Mouse (Mus musculus) lung, adult 2 months (tissue): ENCODE measurements around the gene Tcf7l1.

Source experiments
- CTCF ChIP-seq: fragments of 200-500 bp; IDR thresholded peaks from 2 replicates; pipeline ENCODE4 v1.5.1; 2011; ENCODE audit warnings: mild to moderate bottlenecking, low read length, control low read depth; ENCODE audit not compliant: insufficient read depth
- POLR2A ChIP-seq: fragments of 200-500 bp; IDR thresholded peaks from 2 replicates; pipeline ENCODE4 v1.6.1; 2011; ENCODE audit warnings: low read depth, mild to moderate bottlenecking, control low read depth, low read length, borderline replicate concordance; ENCODE audit errors: extremely low read depth

GRCm38 (mm10) chr6:72748882-72749437 is 40.1 kb downstream of the Tcf7l1 start:
- TF ChIP-seq CTCF (no peak), POLR2A (no peak)
